Mouse (Mus musculus) bone marrow macrophage, adult 2 months (primary cell): Measurements from ENCODE around the gene Nckap5. TPM values are rescaled to one million over a fixed set of nuclear protein-coding genes. Genes with fewer than 3 reads are reported as not detected.

Experiments
- H3K27ac ChIP-seq: 2 replicates; pipeline ENCODE4 v1.5.1; 2012; ENCODE audit warnings: low read depth, low read length; ENCODE audit not compliant: insufficient read depth
- H3K4me1 ChIP-seq: 2 replicates; pipeline ENCODE4 v1.6.1; 2012; ENCODE audit warnings: low read length; ENCODE audit not compliant: control insufficient read depth, insufficient read depth
- H3K4me3 ChIP-seq: 2 replicates; pipeline ENCODE4 v1.5.1; 2012; ENCODE audit warnings: mild to moderate bottlenecking, low read length, moderate library complexity; ENCODE audit not compliant: insufficient read depth
- CTCF ChIP-seq: IDR thresholded peaks from 2 replicates; pipeline ENCODE4 v1.5.1; 2012; ENCODE audit warnings: low read depth, mild to moderate bottlenecking, low read length, moderate library complexity
- POLR2A ChIP-seq: IDR thresholded peaks from 2 replicates; pipeline ENCODE4 v1.6.1; 2012; ENCODE audit warnings: mild to moderate bottlenecking, low read depth, low read length, borderline replicate concordance
- polyA plus RNA-seq: library from polyadenylated mRNA; stranded (reverse); fragments of >200 nt; gene quantifications from 2 replicates; pipeline ENCODE4 v1.2.4, GENCODE M21; 2012; ENCODE audit not compliant: missing spikeins, insufficient read depth, insufficient read length

The Nckap5 gene
- polyA plus RNA-seq, 1 experiment, result not detected

GRCm38 (mm10) chr1:126569611-126570238, 260.9 kb downstream of the Nckap5 start:
- H3K27ac ChIP-seq, result no peak overlapping the region
- TF ChIP-seq CTCF (no peak), POLR2A (no peak)

DNA sequence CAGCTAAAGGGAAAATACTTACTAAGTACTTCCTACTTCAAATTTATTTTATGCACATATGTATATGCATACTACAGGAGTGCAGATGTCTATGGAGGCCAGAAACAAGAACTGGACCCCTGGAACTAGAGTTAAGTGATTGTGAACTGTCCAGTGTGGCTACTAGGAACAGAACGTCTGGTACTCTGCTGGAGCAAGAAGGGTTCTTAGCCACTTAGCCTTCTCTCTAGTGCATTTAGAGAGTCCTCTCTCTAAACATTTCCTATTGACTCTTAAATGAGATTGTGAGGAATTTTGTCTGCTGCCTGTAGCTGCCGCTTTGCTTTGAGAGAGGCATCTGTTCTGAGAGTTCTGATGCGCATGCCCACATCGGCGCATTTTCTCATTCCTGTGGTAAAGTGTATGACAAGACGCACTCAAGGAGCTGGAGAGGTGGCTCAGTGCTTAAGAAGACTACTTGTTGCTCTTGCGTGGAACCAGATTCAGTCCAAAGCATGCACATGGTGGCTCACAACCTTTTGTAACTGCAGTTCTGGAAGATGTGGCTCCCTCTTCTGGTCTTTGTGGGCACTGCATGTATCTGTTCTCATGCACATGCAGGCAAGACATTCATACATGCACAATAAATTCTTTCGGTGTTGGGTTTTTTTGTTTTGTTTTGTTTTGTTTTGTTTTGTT, 261.9 kb downstream of the Nckap5 start:
- TF ChIP-seq CTCF (no peak; the same call in 1 of the 2 replicates), POLR2A (no peak)
- H3K4me3 ChIP-seq, result no peak overlapping the region
- H3K27ac ChIP-seq, result no peak overlapping the region
- no peaks in the 10 kb centered on the region for H3K4me1 ChIP-seq

More at GRCm38 (mm10) chr1:126569611-126570238, 260.9 kb downstream of the Nckap5 start:
- Histone ChIP-seq H3K4me1 (no peaks in the 10 kb centered on the region), H3K4me3 (no peak overlapping the region)

- Histone ChIP-seq H3K4me1 (no peaks in the 10 kb centered on the region), H3K27ac (no peak overlapping the region), H3K4me3 (no peak overlapping the region)
- TF ChIP-seq CTCF, result no peak
- no peak for TF ChIP-seq POLR2A
These were observed 265.4 kb downstream of the Nckap5 start for GRCm38 (mm10) chr1:126565151-126565725.

GRCm38 (mm10) chr1:126560931-126561330, 269.7 kb downstream of the Nckap5 start:
- Histone ChIP-seq H3K27ac (no peak overlapping the region), H3K4me3 (no peak overlapping the region), H3K4me1 (no peaks in the 10 kb centered on the region)
- no peak for TF ChIP-seq POLR2A
- TF ChIP-seq CTCF, result no peak

GRCm38 (mm10) chr1:126557791-126558294, 272.8 kb downstream of the Nckap5 start:
- no peak overlapping the region for H3K4me3 ChIP-seq
- no peak overlapping the region for H3K27ac ChIP-seq
- no peak for TF ChIP-seq POLR2A
- TF ChIP-seq CTCF, result no peak
- H3K4me1 ChIP-seq, result no peaks in the 10 kb centered on the region

DNA sequence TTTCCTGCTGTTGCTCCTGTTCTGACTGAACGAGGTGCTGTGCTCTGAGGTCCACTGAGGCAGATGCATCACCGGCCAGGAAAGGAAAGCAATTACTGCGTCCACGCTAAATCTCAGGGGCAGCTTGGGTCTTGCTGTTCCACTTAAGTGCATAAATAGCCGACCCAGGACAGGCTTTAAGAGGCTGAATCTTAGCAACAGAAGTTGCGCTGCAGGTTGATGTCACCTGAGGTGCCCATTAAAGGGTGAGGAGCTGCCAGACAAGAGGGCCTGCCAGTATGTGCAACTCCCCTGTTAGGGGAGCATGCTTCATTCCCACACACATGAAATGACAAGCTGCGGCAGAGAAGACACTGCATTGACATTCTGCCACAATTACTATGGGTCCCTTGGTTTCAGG, 282.6 kb downstream of the Nckap5 start:
- no peak overlapping the region for H3K4me3 ChIP-seq
- H3K4me1 ChIP-seq, result no peaks in the 10 kb centered on the region
- H3K27ac ChIP-seq, result no peak overlapping the region
- TF ChIP-seq POLR2A (no peak), CTCF (no peak)

DNA sequence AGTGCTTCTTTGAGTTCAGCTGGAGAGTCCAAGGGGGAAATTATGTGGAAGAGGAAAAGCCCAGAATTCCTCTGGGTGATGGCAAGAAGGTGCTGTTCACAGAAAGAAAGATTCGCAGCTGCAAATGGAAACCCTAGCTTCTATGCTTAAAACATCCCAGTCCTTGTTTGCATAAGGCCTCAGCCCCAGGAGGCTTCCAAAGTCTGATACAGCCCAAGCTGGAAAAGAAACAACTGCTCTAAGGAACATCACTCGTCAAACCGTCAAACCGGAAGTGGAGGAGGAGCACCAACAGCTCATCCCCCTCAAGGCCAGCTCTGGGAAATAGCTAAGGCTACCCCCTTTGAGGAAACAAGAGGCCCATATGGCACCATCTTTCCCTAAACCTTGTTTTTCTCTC, 286.1 kb downstream of the Nckap5 start:
- no peaks in the 10 kb centered on the region for H3K4me1 ChIP-seq
- TF ChIP-seq CTCF, result no peak
- no peak for TF ChIP-seq POLR2A
- H3K4me3 ChIP-seq, result no peak overlapping the region
- no peak overlapping the region for H3K27ac ChIP-seq

GRCm38 (mm10) chr1:126537223-126537757, 293.3 kb downstream of the Nckap5 start:
- Histone ChIP-seq H3K27ac (no peak overlapping the region), H3K4me1 (no peaks in the 10 kb centered on the region), H3K4me3 (no peak overlapping the region)
- TF ChIP-seq CTCF (no peak), POLR2A (no peak)

- Histone ChIP-seq H3K4me1 (no peaks in the 10 kb centered on the region), H3K4me3 (no peak overlapping the region), H3K27ac (no peak overlapping the region)
- TF ChIP-seq CTCF (no peak), POLR2A (no peak)
These were observed 295.1 kb downstream of the Nckap5 start for GRCm38 (mm10) chr1:126535527-126535926.

DNA sequence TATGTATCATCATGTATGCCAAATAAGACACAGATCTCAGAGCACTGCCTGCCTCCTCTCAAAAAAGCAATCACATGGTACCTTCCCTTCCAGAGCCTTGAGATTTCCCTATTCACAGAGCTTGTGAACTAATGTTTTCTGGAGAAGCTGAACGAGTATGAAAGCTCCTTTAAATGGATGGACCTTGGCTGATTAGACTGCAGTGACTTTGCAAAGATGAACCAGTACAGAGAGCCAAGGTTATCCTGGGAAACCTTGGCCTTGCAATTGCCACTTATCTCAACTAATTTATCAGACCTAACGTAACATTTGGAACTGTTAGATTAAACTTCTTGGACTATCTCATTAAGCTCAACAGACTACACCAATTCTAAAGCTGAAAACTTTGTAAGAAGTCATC, 296.6 kb downstream of the Nckap5 start:
- Histone ChIP-seq H3K4me3 (no peak overlapping the region), H3K27ac (no peak overlapping the region), H3K4me1 (no peaks in the 10 kb centered on the region)
- TF ChIP-seq CTCF (no peak), POLR2A (no peak)
